Mouse (Mus musculus): ENCODE measurements around the gene Dgke.
"Not testable (repeated sequence)": the region's sequence is repeated elsewhere in the genome, so short reads cannot be mapped to it uniquely, and the experiment has no call there.

Dgke gene

GRCm38 (mm10) chr11:89076370-89076821 lies 9.7 kb upstream of the Dgke start:
- peak; percentile 24 to 58 for DNase-seq (ENCODE audit: inconsistent age in 2 of 2, low spot score in 1 of 2)

- no peak for DNase-seq (ENCODE audit: inconsistent age in 2 of 2, low spot score in 1 of 2)
Measured at GRCm38 (mm10) chr11:89074783-89075413, 8.2 kb upstream of the Dgke start.

DNA sequence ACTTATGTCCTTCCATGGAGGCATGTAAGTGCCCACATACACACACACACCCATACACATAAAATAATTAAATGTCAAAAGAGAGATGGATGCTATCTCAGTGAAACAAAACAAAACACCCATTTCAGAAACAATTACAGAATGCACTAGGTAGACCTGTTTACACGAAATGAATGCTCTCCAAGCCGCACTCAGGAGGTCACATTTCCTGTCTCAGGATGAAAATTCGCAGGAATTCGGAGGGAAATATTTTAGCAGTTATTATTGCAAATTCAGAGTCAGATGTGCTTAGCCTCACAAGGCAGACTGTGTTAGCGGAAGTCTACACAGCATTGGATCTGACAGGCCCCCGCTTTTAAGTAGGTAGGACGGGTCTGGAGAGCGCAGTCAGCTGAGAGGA lies 6.9 kb upstream of the Dgke start, which contains the start of gene Gm525:
TSS of gene Gm525 (plus strand) at position 301 of the 400 bp plus-strand sequence.
- no peak for DNase-seq (ENCODE audit: inconsistent age in 2 of 2, low spot score in 1 of 2)

GRCm38 (mm10) chr11:89071522-89071921 lies 4.9 kb upstream of the Dgke start:
- DNase-seq (ENCODE audit: inconsistent age in 2 of 2, low spot score in 1 of 2): no peak

DNA sequence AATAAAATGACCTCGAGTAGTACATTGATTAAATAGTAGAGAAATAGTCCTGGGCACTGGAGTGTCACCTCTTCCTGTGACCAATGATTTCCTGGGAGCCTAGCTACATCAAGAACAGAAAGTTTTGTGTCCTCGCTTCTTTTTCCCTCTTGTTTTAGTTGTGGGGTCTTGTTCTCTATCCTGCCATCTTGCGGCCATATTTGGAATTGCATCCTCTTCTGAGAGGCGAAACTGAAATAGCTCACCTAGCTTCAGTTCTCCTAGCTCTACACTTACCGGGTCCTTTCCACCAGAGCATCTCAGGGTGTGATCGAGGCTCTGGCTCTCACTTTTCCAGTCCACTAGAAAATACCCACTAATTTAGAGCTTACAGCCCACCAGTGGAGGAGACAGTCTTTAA lies 2.7 kb upstream of the Dgke start:
- peak; percentile 67 to 89 for DNase-seq (ENCODE audit: inconsistent age in 2 of 2, low spot score in 1 of 2)

- DNase-seq (ENCODE audit: inconsistent age in 2 of 2, low spot score in 1 of 2): peak; percentile 85 to 88
Measured at GRCm38 (mm10) chr11:89068649-89069048, 2.0 kb upstream of the Dgke start.

- peak in 1 of 2 experiments; percentile 59 for DNase-seq (ENCODE audit: inconsistent age in 2 of 2, low spot score in 1 of 2)
Measured at GRCm38 (mm10) chr11:89067871-89068490, 1.3 kb upstream of the Dgke start.

GRCm38 (mm10) chr11:89067301-89067822 lies 712 bp upstream of the Dgke start:
- peak; percentile 26 to 57 for DNase-seq (ENCODE audit: inconsistent age in 2 of 2, low spot score in 1 of 2)

GRCm38 (mm10) chr11:89066126-89066525 lies 524 bp downstream of the Dgke start:
- no peak for DNase-seq (ENCODE audit: inconsistent age in 2 of 2, low spot score in 1 of 2)

DNA sequence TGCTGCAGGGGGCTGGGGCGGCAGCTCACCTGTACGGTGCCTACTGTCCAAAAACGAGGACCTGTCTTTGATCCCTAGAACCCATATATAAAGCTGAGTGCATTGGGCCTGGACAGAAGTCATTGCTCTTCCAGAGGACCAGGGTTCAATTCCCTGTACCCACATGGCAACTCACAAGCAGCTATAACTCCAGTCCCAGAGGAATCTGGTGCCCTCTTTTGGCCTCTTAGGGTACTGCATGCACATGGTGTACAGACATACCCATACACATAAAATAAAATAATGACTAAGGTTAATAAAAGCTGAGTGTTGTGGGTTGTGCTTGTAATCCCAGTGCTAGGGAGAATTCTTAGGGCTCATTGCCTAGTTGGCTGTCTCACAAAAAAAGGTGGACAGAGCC lies 1.4 kb downstream of the Dgke start:
- no peak for DNase-seq (ENCODE audit: inconsistent age in 2 of 2, low spot score in 1 of 2)

DNA sequence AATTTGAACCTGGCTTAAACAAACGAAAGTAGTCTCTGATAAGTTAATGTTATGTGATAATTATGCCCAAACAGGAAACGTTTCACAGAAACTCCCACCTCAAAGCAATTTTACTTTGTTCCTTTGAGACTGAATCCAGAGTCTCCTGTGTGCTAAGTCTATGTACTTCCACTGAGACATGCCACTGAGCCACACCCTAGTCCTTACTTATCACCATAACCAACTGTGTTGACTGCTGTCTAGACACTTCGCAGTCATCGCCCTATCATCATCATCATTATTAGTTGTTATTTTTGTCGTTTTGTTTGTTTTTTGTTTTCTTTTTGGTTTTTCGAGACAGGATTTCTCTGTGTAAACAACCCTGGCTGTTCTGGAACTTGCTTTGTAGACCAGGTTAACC lies 2.3 kb downstream of the Dgke start:
- DNase-seq (ENCODE audit: inconsistent age in 2 of 2, low spot score in 1 of 2): no peak

DNA sequence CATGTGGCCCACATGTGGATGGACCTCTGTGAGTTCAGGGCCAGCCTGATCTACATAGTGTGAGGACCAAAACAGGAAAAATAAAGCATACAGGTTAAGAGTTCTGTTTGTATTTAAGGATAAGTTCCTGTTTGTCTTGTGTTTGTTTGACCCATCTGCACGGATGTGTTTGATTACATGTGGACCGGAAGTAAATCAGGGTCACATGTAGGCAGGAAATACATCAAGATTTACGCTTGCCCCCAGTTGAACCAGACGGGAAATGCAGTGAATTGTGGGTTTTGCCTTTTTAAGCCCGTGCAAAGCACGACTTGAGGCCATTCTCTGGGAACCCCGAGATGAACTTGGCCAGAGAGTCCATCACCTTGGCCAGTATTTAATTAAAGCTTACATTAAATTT lies 5.3 kb downstream of the Dgke start:
- no peak for DNase-seq (ENCODE audit: inconsistent age in 2 of 2, low spot score in 1 of 2)

DNA sequence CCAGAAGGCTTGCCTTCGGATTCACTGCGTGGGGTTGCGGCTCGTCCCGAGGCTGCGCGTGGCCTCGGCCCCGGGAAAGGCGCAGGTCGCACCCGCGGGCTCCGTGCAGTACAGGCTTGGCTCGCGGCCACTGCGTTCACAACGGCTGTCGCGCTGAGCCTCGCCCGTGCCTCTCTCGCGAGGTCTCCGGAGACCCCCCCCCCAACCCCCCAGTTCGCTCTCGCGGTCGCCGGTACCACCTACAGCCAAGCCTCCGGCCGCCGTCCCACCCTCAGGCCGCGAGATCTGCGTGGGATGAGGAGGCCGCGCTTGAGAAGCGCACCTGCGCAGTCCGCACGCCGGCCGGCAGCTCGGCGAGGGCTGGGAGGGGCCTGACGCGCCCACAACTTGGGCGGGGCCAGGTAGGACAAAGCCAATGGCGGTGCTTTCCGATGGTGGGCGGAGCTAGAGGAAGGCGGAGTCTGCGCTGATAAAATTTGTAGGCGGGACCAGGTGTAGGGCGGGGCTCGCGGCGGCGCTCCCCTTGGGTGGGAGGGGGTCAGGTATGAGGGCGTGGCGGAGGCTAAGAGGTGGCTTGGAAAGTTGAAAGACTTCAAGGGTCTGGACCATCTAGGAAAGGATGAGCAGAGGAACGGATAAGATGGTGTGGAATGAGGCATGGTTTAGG lies 6.1 kb downstream of the Dgke start:
- peak; percentile 95 to 97 for DNase-seq (ENCODE audit: inconsistent age in 2 of 2, low spot score in 1 of 2)

DNA sequence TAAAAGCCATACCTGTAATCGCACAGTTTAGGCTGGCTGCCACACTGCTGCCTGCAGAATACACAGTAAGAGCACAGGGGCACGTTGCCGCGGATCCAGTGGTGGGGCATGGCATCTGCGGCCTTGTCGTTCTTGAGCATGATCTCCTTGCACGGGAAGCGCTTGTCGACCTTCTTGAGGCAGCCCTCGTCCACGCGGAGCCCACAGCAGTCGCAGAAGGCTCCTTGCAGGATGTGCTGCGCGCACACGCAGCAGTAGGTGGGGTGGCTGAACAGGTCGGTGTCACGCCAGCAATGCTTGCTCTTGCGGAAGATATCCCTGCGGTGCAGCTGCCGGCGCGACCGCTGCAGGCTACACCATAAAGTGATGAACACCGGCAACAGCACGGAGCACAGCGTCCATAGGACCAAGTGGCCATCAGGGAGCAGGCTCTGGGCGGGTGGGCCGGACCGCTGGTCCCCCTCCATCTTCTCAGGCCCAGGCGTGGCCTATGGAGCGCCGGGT lies 6.7 kb downstream of the Dgke start:
- DNase-seq (ENCODE audit: inconsistent age in 2 of 2, low spot score in 1 of 2): no peak

- no peak for DNase-seq (ENCODE audit: inconsistent age in 2 of 2, low spot score in 1 of 2)
Measured at GRCm38 (mm10) chr11:89058515-89059270, 8.0 kb downstream of the Dgke start.

DNA sequence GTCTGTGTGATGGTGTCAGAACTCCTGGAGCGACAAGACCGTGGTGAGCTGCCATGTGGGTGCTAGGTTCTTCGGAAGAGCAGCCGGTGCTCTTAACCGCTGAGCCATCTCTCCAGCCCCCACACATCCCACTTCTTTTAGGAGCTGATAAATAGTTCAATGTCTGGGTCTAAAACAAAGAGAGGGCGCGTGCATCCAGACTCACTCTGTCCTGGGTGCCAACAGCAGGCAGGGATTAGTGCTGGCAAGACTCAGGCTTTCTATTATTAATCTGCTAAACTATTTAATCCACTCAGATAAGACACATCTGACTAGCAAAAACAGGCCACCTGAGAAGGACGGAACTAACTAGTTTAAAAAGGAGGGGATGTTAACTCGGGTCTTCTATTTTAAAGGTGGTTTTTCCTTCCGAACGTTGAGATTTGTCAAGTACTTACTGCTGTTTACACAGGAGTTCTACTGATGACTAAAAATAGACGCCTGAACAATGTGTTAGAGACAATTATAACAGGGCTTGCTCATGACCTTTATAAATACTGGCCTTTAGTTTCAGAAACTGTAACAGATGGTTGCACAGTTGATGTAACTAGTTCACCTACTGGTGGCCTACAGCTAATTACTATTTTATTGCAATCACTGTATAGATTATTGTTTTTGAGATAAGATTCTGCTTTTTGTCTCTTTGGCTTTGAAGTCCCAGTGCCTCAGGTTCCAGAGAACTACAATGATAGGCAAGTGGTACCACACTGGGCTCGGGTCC lies 10.5 kb downstream of the Dgke start:
- no peak for DNase-seq (ENCODE audit: inconsistent age in 2 of 2, low spot score in 1 of 2)

DNA sequence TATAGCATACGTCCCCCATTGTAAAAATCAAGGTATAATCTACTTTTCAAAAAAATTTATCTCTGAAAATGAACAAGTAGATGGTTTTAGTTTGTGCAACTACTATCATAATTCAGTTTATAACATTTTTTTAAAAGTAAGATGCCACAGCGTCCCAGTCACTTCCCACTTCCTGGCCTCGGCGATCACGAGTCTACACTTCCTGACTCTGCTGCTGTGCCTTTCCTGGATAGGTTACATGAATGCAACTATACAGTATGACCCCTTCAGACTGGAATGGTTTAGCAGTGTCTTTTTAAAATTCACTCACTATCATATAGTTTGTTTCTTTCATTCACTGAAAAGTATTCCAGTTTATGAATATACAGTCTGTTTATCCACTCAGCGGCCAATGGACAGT lies 14.9 kb downstream of the Dgke start:
- DNase-seq (ENCODE audit: inconsistent age in 2 of 2, low spot score in 1 of 2): no peak

GRCm38 (mm10) chr11:89046021-89046420 lies 20.6 kb downstream of the Dgke start:
- DNase-seq (ENCODE audit: inconsistent age in 2 of 2, low spot score in 1 of 2): no peak

DNA sequence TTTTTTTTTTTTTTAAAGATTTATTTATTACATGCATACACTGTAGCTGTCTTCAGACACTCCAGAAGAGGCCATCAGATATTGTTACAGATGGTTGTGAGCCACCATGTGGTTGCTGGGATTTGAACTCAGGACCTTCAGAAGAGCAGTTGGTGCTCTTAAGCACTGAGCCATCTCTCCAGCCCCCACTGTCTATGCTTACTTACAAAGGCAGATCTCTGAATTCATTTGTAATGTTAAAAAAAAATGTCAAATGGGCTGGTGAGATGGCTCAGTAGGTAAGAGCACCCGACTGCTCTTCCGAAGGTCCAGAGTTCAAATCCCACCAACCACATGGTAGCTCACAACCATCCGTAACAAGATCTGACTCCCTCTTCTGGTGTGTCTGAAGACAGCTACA lies 21.1 kb downstream of the Dgke start:
- DNase-seq (ENCODE audit: inconsistent age in 2 of 2, low spot score in 1 of 2): not testable (repeated sequence)

DNA sequence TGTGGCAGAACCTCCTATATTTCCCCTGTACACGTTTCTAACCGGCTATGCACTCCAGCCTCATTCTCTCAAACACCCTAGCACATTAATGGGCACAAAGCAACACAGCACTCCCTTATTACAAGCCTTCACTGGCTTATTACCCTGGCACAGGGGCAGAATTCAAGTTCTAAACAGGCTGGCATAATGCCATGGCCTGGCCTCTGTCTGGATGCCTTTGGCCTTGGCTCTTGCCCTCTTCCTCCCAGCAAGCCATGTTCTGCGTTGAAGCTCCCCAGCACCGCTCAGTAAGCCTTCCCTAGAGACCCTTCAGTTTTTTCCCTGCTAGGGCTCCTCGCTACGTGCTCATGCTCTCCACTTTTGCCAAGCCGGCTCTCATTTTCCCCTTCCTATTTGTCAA lies 23.6 kb downstream of the Dgke start:
- DNase-seq (ENCODE audit: inconsistent age in 2 of 2, low spot score in 1 of 2): peak; percentile 63 to 82
